In the genomic region with DNA sequence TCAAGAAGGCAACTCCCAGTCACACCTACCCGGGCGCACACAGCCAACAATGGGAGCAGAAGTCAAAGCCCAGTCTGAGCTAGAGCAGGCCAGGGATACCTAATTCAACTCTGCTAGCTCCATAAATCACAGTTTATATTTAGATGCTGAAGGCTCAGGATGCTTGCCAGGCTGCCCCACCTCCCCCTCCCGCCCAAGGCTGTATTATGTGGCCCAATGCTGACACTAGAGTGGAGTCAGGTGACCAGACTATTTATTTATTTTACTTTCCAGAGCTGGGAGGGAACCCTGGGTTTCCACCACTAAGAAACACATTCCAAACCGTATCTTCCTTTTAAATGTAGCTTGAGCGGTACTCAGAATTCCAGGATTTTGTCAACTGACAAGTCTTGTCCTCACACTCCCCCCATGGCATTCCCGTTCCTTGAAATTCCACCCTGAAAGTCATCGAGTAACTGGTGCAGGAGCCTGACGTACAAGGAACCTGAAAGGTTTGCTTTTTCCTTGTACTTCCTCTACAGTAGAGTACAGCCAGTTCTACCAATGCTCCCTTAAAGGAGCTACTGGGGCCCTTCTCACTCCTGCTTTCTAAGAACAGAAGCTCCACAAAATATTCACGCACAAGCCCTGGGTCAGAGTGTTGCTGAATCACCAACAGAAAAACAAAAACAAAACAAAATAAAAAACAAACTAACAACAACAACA, we compare ENCODE assay signal across 9 mouse cellular contexts. TPM values are rescaled to one million over a fixed set of nuclear protein-coding genes. Genes with fewer than 3 reads are reported as not detected.
DNase-seq lines count a peak whose midpoint lies in the region; ATAC-seq and TF ChIP-seq lines count a peak whose summit lies in the region.
"Had no signal": no experiment of that assay in that cellular context is flagged by ENCODE, and none has a peak within 500 bp of the region (broad histone marks: within the 10 kb centered on the region; RNA-seq: fewer than 3 reads in every experiment).

No protein-coding gene starts in this region.

- H3K9me3 ChIP-seq in stomach, embryonic 16.5 days (replicated peaks; ENCODE audit: control insufficient read depth, low read length) = no peaks in the 10 kb centered on the region
- H3K9me3 ChIP-seq: megakaryocyte, embryonic 14.5 days had no signal

- H3K4me2 ChIP-seq in stomach, embryonic 16.5 days (ENCODE audit: low read depth, low read length) = no peak overlapping the region

- peaks cover 5% of the 10 kb centered on the region; the same call in 1 of the 2 replicates for H3K36me3 ChIP-seq in stomach, embryonic 16.5 days (ENCODE audit: control insufficient read depth, insufficient read depth, low read length)

- no peak overlapping the region for H3K4me3 ChIP-seq in stomach, embryonic 16.5 days (replicated peaks; ENCODE audit: low read length)
- H3K4me3 ChIP-seq in left cerebral cortex, adult 2 months = no peak overlapping the region
- H3K4me3 ChIP-seq: megakaryocyte, embryonic 14.5 days had no signal

- peak; percentile 77 for ATAC-seq in stomach, embryonic 16.5 days (ENCODE audit: insufficient read depth, low FRiP score)
- ATAC-seq in erythroid progenitor cell, adult 5-6 weeks (replicated peaks; ENCODE audit: low FRiP score, poor library complexity, severe bottlenecking) = no peak

- H3K4me1 ChIP-seq in stomach, embryonic 16.5 days (ENCODE audit: control insufficient read depth, insufficient read depth, low read length) = peaks cover 9% of the 10 kb centered on the region; the same call in 1 of the 2 replicates

- no peak overlapping the region; the same call in 1 of the 2 replicates for H3K27ac ChIP-seq in stomach, embryonic 16.5 days (ENCODE audit: low read length)
- H3K27ac ChIP-seq in left cerebral cortex, adult 2 months = no peak overlapping the region

- DNase-seq in heart, adult 11 months = peak; percentile 96
- no peak for DNase-seq in heart, postnatal 25 days (ENCODE audit: low spot score)
- peak; percentile 51 to 63 for DNase-seq in heart, adult 9 months (ENCODE audit: low spot score in 2 of 2)
- peak; percentile 79 to 86 for DNase-seq in kidney, postnatal 25 days
- no peak for DNase-seq in left cerebral cortex, adult 2 months (ENCODE audit: extremely low spot score in 1 of 2, low spot score in 2 of 2)
- DNase-seq in thymus, postnatal 4 days = no peak

- no peak overlapping the region for H3K9ac ChIP-seq in stomach, embryonic 16.5 days (ENCODE audit: low read length)

- no peak for TF ChIP-seq CTCF in left cerebral cortex, adult 2 months (IDR thresholded peaks at IDR 0.05)

- no peaks in the 10 kb centered on the region for H3K27me3 ChIP-seq in stomach, embryonic 16.5 days (ENCODE audit: control insufficient read depth, insufficient read depth, low read length)
- H3K27me3 ChIP-seq: megakaryocyte, embryonic 14.5 days had no signal

- 35% methylated on average over 9 of the region's 9 CpGs for WGBS in stomach, embryonic 16.5 days

- intact Hi-C loops in heart, postnatal 25 days (cut with DNase I) = no loop called here
- intact Hi-C loops in left cerebral cortex, adult 2 months (cut with DNase I) = no loop called here

RNA-seq across cellular contexts. Expression of a gene that starts 51.9 kb away (rescaled TPM):
- 10 to 100 TPM; 48.4 to 56.3 TPM for total RNA-seq in heart, postnatal 25 days (2021)
- polyA plus RNA-seq in stomach, embryonic 16.5 days (2015; fragmentation: Nextera tagmentation; extraction: Ambion mirVana) = 103 TPM in 2 replicates
- 110 and 114 TPM in 2 replicates for total RNA-seq in erythroid progenitor cell, adult 5-6 weeks (2015; ENCODE audit: low replicate concordance)
- 126 and 172 TPM in 2 replicates for total RNA-seq in erythroid progenitor cell, adult 5-6 weeks (2017; ENCODE audit: low replicate concordance)
- total RNA-seq in left cerebral cortex, adult 2 months (2021) = 10 to 100 TPM; 48.7 to 59.2 TPM

Comparison
In these comparisons a context has a peak if more than half of its experiments do, and no peak if none do; other contexts are left out.
1. DNase-seq: peak in heart, adult 11 months (single experiment), heart, adult 9 months (2 of 2) and kidney, postnatal 25 days (2 of 2); none in heart, postnatal 25 days (single experiment), left cerebral cortex, adult 2 months (0 of 2) and thymus, postnatal 4 days (single experiment).